ENCODE assay signal across 12 mouse cellular contexts in the genomic region with DNA sequence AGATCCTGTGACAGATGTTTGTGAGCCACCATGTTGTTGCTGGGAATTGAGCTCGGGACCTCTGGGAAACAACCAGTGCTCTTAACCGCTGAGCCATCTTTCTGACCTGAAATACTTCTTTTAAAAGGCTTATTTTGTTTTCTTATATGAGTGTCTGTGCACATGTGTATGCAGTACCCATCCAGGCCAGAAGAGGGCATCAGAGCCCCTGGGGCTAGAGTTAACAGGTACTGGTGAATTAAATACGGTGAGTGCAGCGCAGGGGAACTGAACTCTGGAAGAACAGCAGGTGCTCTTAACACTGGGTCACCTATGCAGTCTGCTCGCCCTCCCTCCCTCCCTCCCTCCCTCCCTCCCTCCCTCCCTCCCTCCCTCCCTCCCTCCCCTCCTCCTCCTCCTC. TPM values are rescaled to one million over a fixed set of nuclear protein-coding genes. Genes with fewer than 3 reads are reported as not detected.
A peak's percentile ranks its signal among the peaks of the same experiment; 100 is the strongest.
DNase-seq lines count a peak whose midpoint lies in the region; ATAC-seq and TF ChIP-seq lines count a peak whose summit lies in the region.
"Had no signal": no experiment of that assay in that cellular context is flagged by ENCODE, and none has a peak within 500 bp of the region (broad histone marks: within the 10 kb centered on the region; RNA-seq: fewer than 3 reads in every experiment).

No protein-coding gene starts in this region.

- ATAC-seq in CD4-positive, CD25-positive, alpha-beta regulatory T cell, adult 4 months, result no peak
- ATAC-seq in liver, postnatal 0 days, result no peak
- no peak for ATAC-seq in neural tube, embryonic 15.5 days (ENCODE audit: low FRiP score)

- WGBS in liver, postnatal 0 days (ENCODE audit: insufficient replicate concordance), result 68% methylated on average over 5 of the region's 5 CpGs
- 88% methylated on average over 5 of the region's 5 CpGs for WGBS in neural tube, embryonic 15.5 days

- no peak for TF ChIP-seq EP300 in ES-Bruce4 (IDR thresholded peaks at IDR 0.05; ENCODE audit: insufficient read depth, low read depth, low read length)
- no peak for TF ChIP-seq EP300 in liver, postnatal 0 days (IDR thresholded peaks at IDR 0.05; ENCODE audit: low read depth)

- H3K36me3 ChIP-seq in ES-Bruce4 (ENCODE audit: control insufficient read depth, insufficient read depth, low read length, poor library complexity, severe bottlenecking), result no peaks in the 10 kb centered on the region
- no peaks in the 10 kb centered on the region for H3K36me3 ChIP-seq in liver, postnatal 0 days (replicated peaks; ENCODE audit: insufficient read depth, low read length)
- H3K36me3 ChIP-seq in neural tube, embryonic 15.5 days, result no peaks in the 10 kb centered on the region
- H3K36me3 ChIP-seq: hindbrain, embryonic 12.5 days; limb, embryonic 12.5 days had no signal

- no peak overlapping the region for H3K4me2 ChIP-seq in liver, postnatal 0 days (ENCODE audit: low read depth, low read length)
- no peak overlapping the region for H3K4me2 ChIP-seq in neural tube, embryonic 15.5 days
- H3K4me2 ChIP-seq: forebrain, embryonic 13.5 days; hindbrain, embryonic 12.5 days; limb, embryonic 12.5 days had no signal

- no peaks in the 10 kb centered on the region for H3K27me3 ChIP-seq in ES-Bruce4 (ENCODE audit: control insufficient read depth, insufficient read depth, low read length, poor library complexity, severe bottlenecking)
- no peaks in the 10 kb centered on the region for H3K27me3 ChIP-seq in liver, postnatal 0 days (ENCODE audit: insufficient read depth, low read length)
- no peaks in the 10 kb centered on the region for H3K27me3 ChIP-seq in neural tube, embryonic 15.5 days (replicated peaks)
- H3K27me3 ChIP-seq: forebrain, embryonic 13.5 days; hindbrain, embryonic 12.5 days; limb, embryonic 12.5 days had no signal

- DNase-seq in CD4-positive, CD25-positive, alpha-beta regulatory T cell, adult 2 months (ENCODE audit: low read depth, low spot score), result peak; percentile 38
- no peak for DNase-seq in left cerebral cortex, adult 2 months (ENCODE audit: extremely low spot score in 1 of 2, low spot score in 2 of 2)
- DNase-seq in left cerebral cortex, adult 11 months (ENCODE audit: low spot score), result no peak
- DNase-seq in liver, postnatal 0 days, result peak; percentile 22
- DNase-seq in spleen, adult 18-20 months, result no peak

- peak; percentile 32 for TF ChIP-seq CTCF in left cerebral cortex, adult 2 months (IDR thresholded peaks at IDR 0.05)
- peak; percentile 26 for TF ChIP-seq CTCF in ES-Bruce4 (IDR thresholded peaks at IDR 0.05; ENCODE audit: low read depth, low read length)
- peak; percentile 44 for TF ChIP-seq CTCF in liver, postnatal 0 days (IDR thresholded peaks at IDR 0.05; ENCODE audit: low read depth)

- TF ChIP-seq POLR2A in ES-Bruce4 (IDR thresholded peaks at IDR 0.05; ENCODE audit: insufficient read depth, low read length), result no peak

- H3K9me3 ChIP-seq in ES-Bruce4 (replicated peaks; ENCODE audit: control insufficient read depth, insufficient read depth, low read length, poor library complexity, severe bottlenecking), result no peaks in the 10 kb centered on the region
- no peaks in the 10 kb centered on the region for H3K9me3 ChIP-seq in liver, postnatal 0 days (ENCODE audit: low read length)
- no peaks in the 10 kb centered on the region for H3K9me3 ChIP-seq in neural tube, embryonic 15.5 days (replicated peaks)
- H3K9me3 ChIP-seq: forebrain, embryonic 13.5 days; hindbrain, embryonic 12.5 days; limb, embryonic 12.5 days had no signal

- no peaks in the 10 kb centered on the region for H3K4me1 ChIP-seq in ES-Bruce4 (ENCODE audit: control insufficient read depth, insufficient read depth, low read length)
- no peaks in the 10 kb centered on the region for H3K4me1 ChIP-seq in liver, postnatal 0 days (ENCODE audit: insufficient read depth)
- H3K4me1 ChIP-seq in neural tube, embryonic 15.5 days, result no peaks in the 10 kb centered on the region
- H3K4me1 ChIP-seq: forebrain, embryonic 13.5 days; hindbrain, embryonic 12.5 days; limb, embryonic 12.5 days had no signal

- intact Hi-C loops in left cerebral cortex, adult 2 months (cut with DNase I), result loop anchor here (5.0 kb wide), 1 partner anchor 927 kb away; no protein-coding TSS in a partner anchor

- H3K27ac ChIP-seq in left cerebral cortex, adult 2 months, result no peak overlapping the region
- no peak overlapping the region for H3K27ac ChIP-seq in ES-Bruce4 (ENCODE audit: insufficient read depth, low read length)
- no peak overlapping the region for H3K27ac ChIP-seq in liver, postnatal 0 days (ENCODE audit: low read depth)
- no peak overlapping the region for H3K27ac ChIP-seq in neural tube, embryonic 15.5 days (replicated peaks)
- H3K27ac ChIP-seq: forebrain, embryonic 13.5 days; hindbrain, embryonic 12.5 days; limb, embryonic 12.5 days had no signal

- H3K9ac ChIP-seq in ES-Bruce4 (ENCODE audit: low read depth, poor library complexity, severe bottlenecking), result no peak overlapping the region
- H3K9ac ChIP-seq in liver, postnatal 0 days (replicated peaks), result no peak overlapping the region
- H3K9ac ChIP-seq in neural tube, embryonic 15.5 days (replicated peaks), result no peak overlapping the region
- H3K9ac ChIP-seq: forebrain, embryonic 13.5 days; hindbrain, embryonic 12.5 days; limb, embryonic 12.5 days had no signal

- H3K4me3 ChIP-seq in left cerebral cortex, adult 2 months, result no peak overlapping the region
- no peak overlapping the region for H3K4me3 ChIP-seq in ES-Bruce4 (ENCODE audit: low read depth, low read length)
- no peak overlapping the region for H3K4me3 ChIP-seq in liver, postnatal 0 days (ENCODE audit: low read depth, low read length)
- no peak overlapping the region for H3K4me3 ChIP-seq in neural tube, embryonic 15.5 days (replicated peaks)
- H3K4me3 ChIP-seq: forebrain, embryonic 13.5 days; hindbrain, embryonic 12.5 days; limb, embryonic 12.5 days; myocyte had no signal

RNA-seq across cellular contexts. Expression of a gene that starts 30.3 kb away (rescaled TPM):
- polyA plus RNA-seq in CD4-positive, CD25-positive, alpha-beta regulatory T cell, adult 4 months (2017; shearing (Covaris generic)), result under 1 TPM; 0.96 to 1.00 TPM
- total RNA-seq in left cerebral cortex, adult 2 months (2021), result not detected
- 0.68 and 0.90 TPM in 2 replicates for polyA plus RNA-seq in ES-Bruce4 (2011; ENCODE audit: insufficient read depth, insufficient read length, low read depth, missing spikeins)
- polyA plus RNA-seq in liver, postnatal 0 days (2015; fragmentation: Nextera tagmentation; extraction: Ambion mirVana), result 0.28 TPM in 1 of 2 replicates, not detected in the other
- 0.45 and 0.52 TPM in 2 replicates for polyA plus RNA-seq in neural tube, embryonic 15.5 days (2015; fragmentation: Nextera tagmentation; extraction: Ambion mirVana)

RNA-seq across cellular contexts. Expression of a gene that starts 34.0 kb away (rescaled TPM):
- 10 to 100 TPM in 1 of 2 experiments, 1 to 10 TPM in 1; 9.9 to 11.4 TPM for polyA plus RNA-seq in CD4-positive, CD25-positive, alpha-beta regulatory T cell, adult 4 months (2017; shearing (Covaris generic))
- total RNA-seq in left cerebral cortex, adult 2 months (2021), result 10 to 100 TPM; 37.3 to 40.6 TPM
- 10.3 and 10.7 TPM in 2 replicates for polyA plus RNA-seq in ES-Bruce4 (2011; ENCODE audit: insufficient read depth, insufficient read length, low read depth, missing spikeins)
- polyA plus RNA-seq in liver, postnatal 0 days (2015; fragmentation: Nextera tagmentation; extraction: Ambion mirVana), result 5.1 and 5.4 TPM in 2 replicates
- polyA plus RNA-seq in neural tube, embryonic 15.5 days (2015; fragmentation: Nextera tagmentation; extraction: Ambion mirVana), result 61.3 and 64.9 TPM in 2 replicates

RNA-seq across cellular contexts. Expression of a gene that starts 34.1 kb away (rescaled TPM):
- polyA plus RNA-seq in CD4-positive, CD25-positive, alpha-beta regulatory T cell, adult 4 months (2017; shearing (Covaris generic)), result 100 to 1,000 TPM; 166 to 286 TPM
- 10 to 100 TPM; 67.6 to 73.6 TPM for total RNA-seq in left cerebral cortex, adult 2 months (2021)
- 306 and 325 TPM in 2 replicates for polyA plus RNA-seq in ES-Bruce4 (2011; ENCODE audit: insufficient read depth, insufficient read length, low read depth, missing spikeins)
- 47.5 and 48.2 TPM in 2 replicates for polyA plus RNA-seq in liver, postnatal 0 days (2015; fragmentation: Nextera tagmentation; extraction: Ambion mirVana)
- 166 and 186 TPM in 2 replicates for polyA plus RNA-seq in neural tube, embryonic 15.5 days (2015; fragmentation: Nextera tagmentation; extraction: Ambion mirVana)

RNA-seq across cellular contexts. Expression of a gene that starts 53.1 kb away (rescaled TPM):
- 1 to 10 TPM; 7.9 to 8.7 TPM for polyA plus RNA-seq in CD4-positive, CD25-positive, alpha-beta regulatory T cell, adult 4 months (2017; shearing (Covaris generic))
- 1 to 10 TPM; 6.4 to 6.6 TPM for total RNA-seq in left cerebral cortex, adult 2 months (2021)
- 22.0 and 22.3 TPM in 2 replicates for polyA plus RNA-seq in ES-Bruce4 (2011; ENCODE audit: insufficient read depth, insufficient read length, low read depth, missing spikeins)
- 1.8 and 2.1 TPM in 2 replicates for polyA plus RNA-seq in liver, postnatal 0 days (2015; fragmentation: Nextera tagmentation; extraction: Ambion mirVana)
- 8.5 and 9.4 TPM in 2 replicates for polyA plus RNA-seq in neural tube, embryonic 15.5 days (2015; fragmentation: Nextera tagmentation; extraction: Ambion mirVana)

Comparison
In these comparisons a context has a peak if more than half of its experiments do, and no peak if none do; other contexts are left out.
1. DNase-seq: peak in CD4-positive, CD25-positive, alpha-beta regulatory T cell, adult 2 months (single experiment) and liver, postnatal 0 days (single experiment); none in left cerebral cortex, adult 2 months (0 of 2), left cerebral cortex, adult 11 months (single experiment) and spleen, adult 18-20 months (0 of 2).
2. Peak in every context shown above with its lines, with median percentiles within 50 percentile points of each other: CTCF ChIP-seq.